Mouse (Mus musculus) MEL (cell line): ENCODE measurements at regions not wholly inside any gene's neighbourhood (a gene's known extent, or its start where the extent isn't known, plus 50 kb on each side); places are given as distances from the start of the nearest gene placed in this dataset.

Source experiments
- DNase-seq: peaks from one replicate; pipeline ENCODE4 v3.0.0; 2011; ENCODE audit warnings: low read depth, low spot score
- H3K27ac ChIP-seq: 2 replicates; pipeline ENCODE4 v1.5.1; 2012; ENCODE audit warnings: low read depth, mild to moderate bottlenecking, control low read depth, low read length, moderate library complexity; ENCODE audit not compliant: control insufficient read depth
- H3K27me3 ChIP-seq, 2 experiments: fragments of 150-350 bp in 1 of 2; sonication (generic) in 1 of 2; 2 replicates each; pipeline ENCODE4 v1.6.1; 2012; ENCODE audit warnings: low read length in 2 of 2, mild to moderate bottlenecking in 2 of 2, improper control_type of control experiment in 1 of 2, moderate library complexity in 1 of 2; ENCODE audit not compliant: insufficient read depth in 2 of 2, control insufficient read depth in 1 of 2
- H3K36me3 ChIP-seq, 2 experiments: 2 replicates each; pipeline ENCODE4 v1.6.1; 2012 to 2014; ENCODE audit warnings: low read length in 2 of 2, improper control_type of control experiment in 1 of 2, inconsistent platforms in 1 of 2, mild to moderate bottlenecking in 1 of 2; ENCODE audit not compliant: insufficient read depth in 2 of 2, control insufficient read depth in 1 of 2
- H3K4me1 ChIP-seq, 2 experiments: fragments of 150-350 bp in 1 of 2; sonication (generic) in 1 of 2; 2 replicates each; pipeline ENCODE4 v1.6.1; 2012; ENCODE audit warnings: low read length in 2 of 2, improper control_type of control experiment in 1 of 2, mild to moderate bottlenecking in 1 of 2; ENCODE audit not compliant: insufficient read depth in 2 of 2, control insufficient read depth in 1 of 2
- H3K4me3 ChIP-seq, 2 experiments: fragments of 150-350 bp in 1 of 2; sonication (generic) in 1 of 2; 2 replicates each; pipeline ENCODE4 v1.5.1; 2012; ENCODE audit warnings: low read depth in 2 of 2, low read length in 2 of 2, mild to moderate bottlenecking in 2 of 2, moderate library complexity in 2 of 2, control low read depth in 1 of 2, improper control_type of control experiment in 1 of 2; ENCODE audit not compliant: control insufficient read depth in 1 of 2, insufficient read depth in 1 of 2
- H3K79me2 ChIP-seq: 2 replicates; pipeline ENCODE4 v1.6.1; 2012; ENCODE audit warnings: mild to moderate bottlenecking, low read length, moderate library complexity; ENCODE audit not compliant: control insufficient read depth, poor library complexity, insufficient read depth
- H3K9ac ChIP-seq: 2 replicates; pipeline ENCODE4 v1.6.1; 2012; ENCODE audit warnings: low read depth, mild to moderate bottlenecking, control low read depth, low read length, moderate library complexity; ENCODE audit not compliant: control insufficient read depth, poor library complexity, severe bottlenecking
- H3K9me3 ChIP-seq: fragments of 150-350 bp; sonication (generic); replicated peaks from 2 replicates; pipeline ENCODE4 v1.6.1; 2012; ENCODE audit warnings: mild to moderate bottlenecking, low read length, improper control_type of control experiment, moderate library complexity; ENCODE audit not compliant: insufficient read depth
- BHLHE40 ChIP-seq: IDR thresholded peaks from 2 replicates; pipeline ENCODE4 v1.6.1; 2012; ENCODE audit warnings: low read depth, mild to moderate bottlenecking, inconsistent platforms, low read length, improper control_type of control experiment, borderline replicate concordance
- CHD1 ChIP-seq: IDR thresholded peaks from 2 replicates; pipeline ENCODE4 v1.6.1; 2012; ENCODE audit warnings: low read depth, mild to moderate bottlenecking, inconsistent platforms, low read length, improper control_type of control experiment
- CTCF ChIP-seq, 3 experiments: IDR thresholded peaks in 2 of 3; conservative IDR thresholded peaks in 1 of 3; 2 replicates each; pipeline ENCODE4 v1.5.1; 2011 to 2012; ENCODE audit warnings: low read length in 3 of 3, low read depth in 2 of 3, mild to moderate bottlenecking in 2 of 3, improper control_type of control experiment in 1 of 3, inconsistent platforms in 1 of 3, mixed read lengths in 1 of 3, moderate library complexity in 1 of 3; ENCODE audit not compliant: control insufficient read depth in 1 of 3, insufficient read depth in 1 of 3, poor library complexity in 1 of 3, severe bottlenecking in 1 of 3
- ELF1 ChIP-seq: IDR thresholded peaks from 2 replicates; pipeline ENCODE4 v1.6.1; 2014; ENCODE audit warnings: low read depth, mild to moderate bottlenecking, inconsistent platforms, low read length, improper control_type of control experiment, moderate library complexity
- EP300 ChIP-seq, 2 experiments: IDR thresholded peaks; 2 replicates each; pipeline ENCODE4 v1.6.1; 2011; ENCODE audit warnings: improper control_type of control experiment in 2 of 2, low read length in 2 of 2, low read depth in 1 of 2, mild to moderate bottlenecking in 1 of 2
- GATA1 ChIP-seq: IDR thresholded peaks from 2 replicates; pipeline ENCODE4 v1.6.1; 2011; ENCODE audit warnings: low read depth, low read length, improper control_type of control experiment
- HCFC1 ChIP-seq: IDR thresholded peaks from 2 replicates; pipeline ENCODE4 v1.6.1; 2012; ENCODE audit warnings: low read depth, mild to moderate bottlenecking, inconsistent platforms, low read length, improper control_type of control experiment, moderate library complexity
- KAT2A ChIP-seq: conservative IDR thresholded peaks from 2 replicates; pipeline ENCODE4 v1.6.1; 2012; ENCODE audit warnings: low read depth, low read length, improper control_type of control experiment, inconsistent platforms
- MAFK ChIP-seq: IDR thresholded peaks from 2 replicates; pipeline ENCODE4 v1.6.1; 2011; ENCODE audit warnings: low read depth, mild to moderate bottlenecking, low read length, improper control_type of control experiment, borderline replicate concordance
- MXI1 ChIP-seq: IDR thresholded peaks from 2 replicates; pipeline ENCODE4 v1.6.1; 2011; ENCODE audit warnings: mild to moderate bottlenecking, low read depth, low read length, improper control_type of control experiment
- NELFE ChIP-seq: IDR thresholded peaks from 2 replicates; pipeline ENCODE4 v1.6.1; 2011; ENCODE audit warnings: low read depth, low read length, improper control_type of control experiment
- POLR2AphosphoS2 ChIP-seq: IDR thresholded peaks from 2 replicates; pipeline ENCODE4 v1.6.1; 2011; ENCODE audit warnings: low read length, improper control_type of control experiment
- RCOR1 ChIP-seq: IDR thresholded peaks from 2 replicates; pipeline ENCODE4 v1.6.1; 2012; ENCODE audit warnings: low read depth, mild to moderate bottlenecking, inconsistent platforms, low read length, improper control_type of control experiment
- SIN3A ChIP-seq: IDR thresholded peaks from 2 replicates; pipeline ENCODE4 v1.6.1; 2012; ENCODE audit warnings: low read length, improper control_type of control experiment, inconsistent platforms
- SMC3 ChIP-seq: IDR thresholded peaks from 2 replicates; pipeline ENCODE4 v1.6.1; 2011; ENCODE audit warnings: low read depth, low read length, improper control_type of control experiment
- TBP ChIP-seq: IDR thresholded peaks from 2 replicates; pipeline ENCODE4 v1.8.0; 2011; ENCODE audit warnings: low read depth, low read length, improper control_type of control experiment
- TCF12 ChIP-seq: IDR thresholded peaks from 2 replicates; pipeline ENCODE4 v1.6.1; 2014; ENCODE audit warnings: low read depth, mild to moderate bottlenecking, inconsistent platforms, low read length, improper control_type of control experiment, moderate library complexity
- UBTF ChIP-seq: IDR thresholded peaks from 2 replicates; pipeline ENCODE4 v1.6.1; 2012; ENCODE audit warnings: low read depth, mild to moderate bottlenecking, inconsistent platforms, low read length, improper control_type of control experiment, moderate library complexity, borderline replicate concordance; ENCODE audit not compliant: insufficient read depth
- USF2 ChIP-seq, 2 experiments: IDR thresholded peaks; 2 replicates each; pipeline ENCODE4 v1.6.1; 2011 to 2012; ENCODE audit warnings: improper control_type of control experiment in 2 of 2, low read length in 2 of 2, borderline replicate concordance in 1 of 2, inconsistent platforms in 1 of 2, low read depth in 1 of 2, mild to moderate bottlenecking in 1 of 2; ENCODE audit not compliant: insufficient read depth in 1 of 2
- ZC3H11A ChIP-seq: IDR thresholded peaks from 2 replicates; pipeline ENCODE4 v1.6.1; 2012; ENCODE audit warnings: low read depth, mild to moderate bottlenecking, inconsistent platforms, low read length, improper control_type of control experiment
- ZMIZ1 ChIP-seq: IDR thresholded peaks from 2 replicates; pipeline ENCODE4 v1.6.1; 2012; ENCODE audit warnings: low read depth, mild to moderate bottlenecking, inconsistent platforms, low read length, improper control_type of control experiment, moderate library complexity
- ZNF384 ChIP-seq: IDR thresholded peaks from 2 replicates; pipeline ENCODE4 v1.6.1; 2012; ENCODE audit warnings: low read depth, mild to moderate bottlenecking, inconsistent platforms, low read length, improper control_type of control experiment

GRCm38 (mm10) chr9:79346371-79347096, 372.1 kb downstream of the Col12a1 start:
- Histone ChIP-seq H3K9ac (no peak overlapping the region), H3K9me3 (no peaks in the 10 kb centered on the region), H3K27ac (no peak overlapping the region), H3K4me1 (no peaks in the 10 kb centered on the region), H3K4me3 (no peak overlapping the region), H3K27me3 (no peaks in the 10 kb centered on the region; a peak in 1 of 4 replicates), H3K36me3 (no peaks in the 10 kb centered on the region), H3K79me2 (no peaks in the 10 kb centered on the region)
- TF ChIP-seq BHLHE40: no peak
- no peak for TF ChIP-seq POLR2AphosphoS2
- no peak for TF ChIP-seq CTCF (IDR thresholded peaks at IDR 0.05 in 2 of 3, conservative IDR thresholded peaks at IDR 0.05 in 1 of 3; ENCODE audit: control insufficient read depth in 1 of 3, insufficient read depth in 1 of 3, low read depth in 2 of 3, low read length in 3 of 3, poor library complexity in 1 of 3, severe bottlenecking in 1 of 3)
- TF ChIP-seq SIN3A: no peak
- TF ChIP-seq TBP: no peak
- TF ChIP-seq SMC3: no peak
- TF ChIP-seq USF2 (IDR thresholded peaks at IDR 0.05; ENCODE audit: borderline replicate concordance in 1 of 2, insufficient read depth in 1 of 2, low read depth in 1 of 2, low read length in 2 of 2): no peak
- no peak for TF ChIP-seq NELFE
- TF ChIP-seq MAFK: no peak
- TF ChIP-seq ZNF384: no peak
- DNase-seq: no peak

GRCm38 (mm10) chr9:79392020-79392419, 326.6 kb downstream of the Col12a1 start:
- Histone ChIP-seq H3K4me3 (no peak overlapping the region), H3K4me1 (no peaks in the 10 kb centered on the region), H3K9me3 (no peaks in the 10 kb centered on the region), H3K27ac (no peak overlapping the region), H3K79me2 (no peaks in the 10 kb centered on the region), H3K27me3 (no peaks in the 10 kb centered on the region), H3K9ac (no peak overlapping the region), H3K36me3 (no peaks in the 10 kb centered on the region)
- DNase-seq: no peak
- no peak for TF ChIP-seq POLR2AphosphoS2
- no peak for TF ChIP-seq ZC3H11A
- no peak for TF ChIP-seq CTCF (IDR thresholded peaks at IDR 0.05 in 2 of 3, conservative IDR thresholded peaks at IDR 0.05 in 1 of 3; ENCODE audit: control insufficient read depth in 1 of 3, insufficient read depth in 1 of 3, low read depth in 2 of 3, low read length in 3 of 3, poor library complexity in 1 of 3, severe bottlenecking in 1 of 3)
- TF ChIP-seq KAT2A: no peak
- TF ChIP-seq GATA1: no peak
- no peak for TF ChIP-seq RCOR1
- TF ChIP-seq UBTF: no peak
- TF ChIP-seq ZMIZ1: no peak
- TF ChIP-seq HCFC1: no peak
- no peak for TF ChIP-seq TCF12
- TF ChIP-seq ELF1: no peak
- TF ChIP-seq MXI1: no peak
- TF ChIP-seq CHD1: no peak
- no peak for TF ChIP-seq TBP
- no peak for TF ChIP-seq EP300 (IDR thresholded peaks at IDR 0.05; ENCODE audit: low read depth in 1 of 2, low read length in 2 of 2)
